Mouse (Mus musculus) MEL (cell line): ENCODE results near the gene Slc9c1. TPM values are rescaled to one million over a fixed set of nuclear protein-coding genes. Genes with fewer than 3 reads are reported as not detected.

ENCODE experiments used
- DNase-seq: peaks from one replicate; pipeline ENCODE4 v3.0.0; 2011; ENCODE audit warnings: low read depth, low spot score
- H3K27ac ChIP-seq: 2 replicates; pipeline ENCODE4 v1.5.1; 2012; ENCODE audit warnings: low read depth, mild to moderate bottlenecking, control low read depth, low read length, moderate library complexity; ENCODE audit not compliant: control insufficient read depth
- H3K27me3 ChIP-seq, 2 experiments: fragments of 150-350 bp in 1 of 2; sonication (generic) in 1 of 2; 2 replicates each; pipeline ENCODE4 v1.6.1; 2012; ENCODE audit warnings: low read length in 2 of 2, mild to moderate bottlenecking in 2 of 2, improper control_type of control experiment in 1 of 2, moderate library complexity in 1 of 2; ENCODE audit not compliant: insufficient read depth in 2 of 2, control insufficient read depth in 1 of 2
- H3K36me3 ChIP-seq, 2 experiments: 2 replicates each; pipeline ENCODE4 v1.6.1; 2012 to 2014; ENCODE audit warnings: low read length in 2 of 2, improper control_type of control experiment in 1 of 2, inconsistent platforms in 1 of 2, mild to moderate bottlenecking in 1 of 2; ENCODE audit not compliant: insufficient read depth in 2 of 2, control insufficient read depth in 1 of 2
- H3K4me1 ChIP-seq, 2 experiments: fragments of 150-350 bp in 1 of 2; sonication (generic) in 1 of 2; 2 replicates each; pipeline ENCODE4 v1.6.1; 2012; ENCODE audit warnings: low read length in 2 of 2, improper control_type of control experiment in 1 of 2, mild to moderate bottlenecking in 1 of 2; ENCODE audit not compliant: insufficient read depth in 2 of 2, control insufficient read depth in 1 of 2
- H3K4me3 ChIP-seq, 2 experiments: fragments of 150-350 bp in 1 of 2; sonication (generic) in 1 of 2; 2 replicates each; pipeline ENCODE4 v1.5.1; 2012; ENCODE audit warnings: low read depth in 2 of 2, low read length in 2 of 2, mild to moderate bottlenecking in 2 of 2, moderate library complexity in 2 of 2, control low read depth in 1 of 2, improper control_type of control experiment in 1 of 2; ENCODE audit not compliant: control insufficient read depth in 1 of 2, insufficient read depth in 1 of 2
- H3K79me2 ChIP-seq: 2 replicates; pipeline ENCODE4 v1.6.1; 2012; ENCODE audit warnings: mild to moderate bottlenecking, low read length, moderate library complexity; ENCODE audit not compliant: control insufficient read depth, poor library complexity, insufficient read depth
- H3K9ac ChIP-seq: 2 replicates; pipeline ENCODE4 v1.6.1; 2012; ENCODE audit warnings: low read depth, mild to moderate bottlenecking, control low read depth, low read length, moderate library complexity; ENCODE audit not compliant: control insufficient read depth, poor library complexity, severe bottlenecking
- H3K9me3 ChIP-seq: fragments of 150-350 bp; sonication (generic); replicated peaks from 2 replicates; pipeline ENCODE4 v1.6.1; 2012; ENCODE audit warnings: mild to moderate bottlenecking, low read length, improper control_type of control experiment, moderate library complexity; ENCODE audit not compliant: insufficient read depth
- CHD1 ChIP-seq: IDR thresholded peaks from 2 replicates; pipeline ENCODE4 v1.6.1; 2012; ENCODE audit warnings: low read depth, mild to moderate bottlenecking, inconsistent platforms, low read length, improper control_type of control experiment
- CTCF ChIP-seq, 3 experiments: IDR thresholded peaks in 2 of 3; conservative IDR thresholded peaks in 1 of 3; 2 replicates each; pipeline ENCODE4 v1.5.1; 2011 to 2012; ENCODE audit warnings: low read length in 3 of 3, low read depth in 2 of 3, mild to moderate bottlenecking in 2 of 3, improper control_type of control experiment in 1 of 3, inconsistent platforms in 1 of 3, mixed read lengths in 1 of 3, moderate library complexity in 1 of 3; ENCODE audit not compliant: control insufficient read depth in 1 of 3, insufficient read depth in 1 of 3, poor library complexity in 1 of 3, severe bottlenecking in 1 of 3
- E2F4 ChIP-seq: IDR thresholded peaks from 2 replicates; pipeline ENCODE4 v1.6.1; 2011; ENCODE audit warnings: low read depth, low read length, improper control_type of control experiment, borderline replicate concordance
- EP300 ChIP-seq, 2 experiments: IDR thresholded peaks; 2 replicates each; pipeline ENCODE4 v1.6.1; 2011; ENCODE audit warnings: improper control_type of control experiment in 2 of 2, low read length in 2 of 2, low read depth in 1 of 2, mild to moderate bottlenecking in 1 of 2
- GATA1 ChIP-seq: IDR thresholded peaks from 2 replicates; pipeline ENCODE4 v1.6.1; 2011; ENCODE audit warnings: low read depth, low read length, improper control_type of control experiment
- MAX ChIP-seq: IDR thresholded peaks from 2 replicates; pipeline ENCODE4 v1.6.1; 2011; ENCODE audit warnings: low read length, improper control_type of control experiment
- MAZ ChIP-seq: IDR thresholded peaks from 2 replicates; pipeline ENCODE4 v1.6.1; 2012; ENCODE audit warnings: low read depth, mild to moderate bottlenecking, inconsistent platforms, low read length, improper control_type of control experiment
- MXI1 ChIP-seq: IDR thresholded peaks from 2 replicates; pipeline ENCODE4 v1.6.1; 2011; ENCODE audit warnings: mild to moderate bottlenecking, low read depth, low read length, improper control_type of control experiment
- MYB ChIP-seq: IDR thresholded peaks from 2 replicates; pipeline ENCODE4 v1.6.1; 2011; ENCODE audit warnings: mild to moderate bottlenecking, low read depth, low read length, improper control_type of control experiment
- MYC ChIP-seq: IDR thresholded peaks from 2 replicates; pipeline ENCODE4 v1.6.1; 2011; ENCODE audit warnings: low read depth, mild to moderate bottlenecking, low read length, improper control_type of control experiment, moderate library complexity
- NELFE ChIP-seq: IDR thresholded peaks from 2 replicates; pipeline ENCODE4 v1.6.1; 2011; ENCODE audit warnings: low read depth, low read length, improper control_type of control experiment
- NRF1 ChIP-seq: IDR thresholded peaks from 2 replicates; pipeline ENCODE4 v1.6.1; 2014; ENCODE audit warnings: low read depth, mild to moderate bottlenecking, inconsistent platforms, low read length, improper control_type of control experiment, moderate library complexity; ENCODE audit not compliant: poor library complexity, insufficient read depth, severe bottlenecking
- POLR2A ChIP-seq, 2 experiments: IDR thresholded peaks; 2 replicates each; pipeline ENCODE4 v1.6.1; 2011 to 2012; ENCODE audit warnings: low read length in 2 of 2, mild to moderate bottlenecking in 2 of 2, control low read depth in 1 of 2, improper control_type of control experiment in 1 of 2, low read depth in 1 of 2, moderate library complexity in 1 of 2; ENCODE audit not compliant: control insufficient read depth in 1 of 2, insufficient read depth in 1 of 2, poor library complexity in 1 of 2
- RCOR1 ChIP-seq: IDR thresholded peaks from 2 replicates; pipeline ENCODE4 v1.6.1; 2012; ENCODE audit warnings: low read depth, mild to moderate bottlenecking, inconsistent platforms, low read length, improper control_type of control experiment
- TAL1 ChIP-seq: IDR thresholded peaks from 2 replicates; pipeline ENCODE4 v1.6.1; 2012; ENCODE audit warnings: mild to moderate bottlenecking, inconsistent platforms, low read length, moderate library complexity, mixed read lengths
- TBP ChIP-seq: IDR thresholded peaks from 2 replicates; pipeline ENCODE4 v1.8.0; 2011; ENCODE audit warnings: low read depth, low read length, improper control_type of control experiment
- TCF12 ChIP-seq: IDR thresholded peaks from 2 replicates; pipeline ENCODE4 v1.6.1; 2014; ENCODE audit warnings: low read depth, mild to moderate bottlenecking, inconsistent platforms, low read length, improper control_type of control experiment, moderate library complexity
- UBTF ChIP-seq: IDR thresholded peaks from 2 replicates; pipeline ENCODE4 v1.6.1; 2012; ENCODE audit warnings: low read depth, mild to moderate bottlenecking, inconsistent platforms, low read length, improper control_type of control experiment, moderate library complexity, borderline replicate concordance; ENCODE audit not compliant: insufficient read depth
- ZC3H11A ChIP-seq: IDR thresholded peaks from 2 replicates; pipeline ENCODE4 v1.6.1; 2012; ENCODE audit warnings: low read depth, mild to moderate bottlenecking, inconsistent platforms, low read length, improper control_type of control experiment
- ZKSCAN1 ChIP-seq: IDR thresholded peaks from 2 replicates; pipeline ENCODE4 v1.6.1; 2012; ENCODE audit warnings: low read depth, mild to moderate bottlenecking, inconsistent platforms, low read length, improper control_type of control experiment, moderate library complexity
- ZMIZ1 ChIP-seq: IDR thresholded peaks from 2 replicates; pipeline ENCODE4 v1.6.1; 2012; ENCODE audit warnings: low read depth, mild to moderate bottlenecking, inconsistent platforms, low read length, improper control_type of control experiment, moderate library complexity
- polyA plus RNA-seq, 2 experiments: library from polyadenylated mRNA; stranded (reverse) in 1 of 2; unstranded in 1 of 2; fragments of >175 nt in 1 of 2; fragments of >200 nt in 1 of 2; gene quantifications; 2 replicates each; pipeline versions ENCODE4 v1.2.1 to v1.2.4; 2012; ENCODE audit warnings: low replicate concordance in 2 of 2, low read depth in 1 of 2; ENCODE audit not compliant: insufficient read length in 2 of 2, insufficient read depth in 1 of 2, missing spikeins in 1 of 2
- total RNA-seq: library from RNA; depleted of rRNA; stranded (reverse); fragments of 300-350 nt; gene quantifications from 2 replicates; pipeline ENCODE4 v1.2.3, GENCODE M21; 2012

Gene Slc9c1
- total and polyA plus RNA-seq, 3 experiments = not detected

DNA sequence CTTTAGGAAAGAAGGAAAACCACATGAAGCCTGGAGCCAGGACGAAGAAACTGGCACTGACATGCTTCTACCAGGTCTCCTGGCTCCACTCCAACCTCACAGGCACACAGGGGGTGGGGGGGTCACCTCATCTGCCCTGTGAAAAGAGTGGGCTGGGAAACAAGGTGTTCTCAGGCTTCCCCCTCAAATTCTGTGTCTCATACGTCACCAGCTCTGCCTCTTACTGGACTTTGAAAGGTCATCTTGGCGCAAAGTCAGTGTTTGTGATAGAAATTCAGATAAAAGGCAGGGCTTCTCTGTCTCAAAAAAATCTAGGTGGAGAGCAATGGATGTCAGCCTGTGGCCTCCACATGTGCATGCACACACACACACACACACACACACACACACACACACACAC is 106.2 kb downstream of the Slc9c1 start:
- Histone ChIP-seq H3K9me3 (no peaks in the 10 kb centered on the region), H3K36me3 (peaks cover 0 to 2% of the 10 kb centered on the region in 2 experiments; a peak in 1 of 4 replicates), H3K27me3 (no peaks in the 10 kb centered on the region), H3K9ac (no peak overlapping the region), H3K4me1 (no peaks in the 10 kb centered on the region), H3K79me2 (no peaks in the 10 kb centered on the region), H3K4me3 (no peak overlapping the region), H3K27ac (no peak overlapping the region)
- TF ChIP-seq ZC3H11A (no peak), NRF1 (no peak), TCF12 (no peak), EP300 (IDR thresholded peaks at IDR 0.05; ENCODE audit: low read depth in 1 of 2, low read length in 2 of 2) (no peak), MXI1 (no peak), E2F4 (no peak), ZKSCAN1 (no peak), MAZ (no peak), POLR2A (IDR thresholded peaks at IDR 0.05; ENCODE audit: control insufficient read depth in 1 of 2, insufficient read depth in 1 of 2, low read depth in 1 of 2, low read length in 2 of 2, poor library complexity in 1 of 2) (no peak)
- DNase-seq = no peak

DNA sequence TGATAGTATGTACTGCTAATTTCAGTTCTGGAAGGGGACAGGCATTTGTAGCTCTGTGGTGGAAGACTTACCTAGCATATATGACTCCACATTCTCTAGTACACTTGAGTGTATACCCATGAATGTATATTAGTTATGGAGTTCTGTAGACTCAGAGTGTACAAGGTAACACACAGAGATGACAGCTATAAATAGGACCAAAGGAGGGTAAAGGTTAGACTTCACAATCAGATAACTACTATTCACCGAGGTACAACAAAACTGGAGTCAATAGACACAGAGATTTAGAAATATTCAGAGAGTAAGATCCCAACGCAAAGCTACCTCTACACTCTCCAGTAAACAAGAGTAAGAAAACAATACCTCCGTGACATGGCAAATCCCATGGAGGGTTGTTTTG is 108.8 kb downstream of the Slc9c1 start:
- no peak overlapping the region for H3K27ac ChIP-seq
- H3K4me1 ChIP-seq = no peaks in the 10 kb centered on the region
- peaks cover 0 to 2% of the 10 kb centered on the region in 2 experiments; a peak in 1 of 4 replicates for H3K36me3 ChIP-seq
- no peak for DNase-seq
- TF ChIP-seq CHD1 (no peak), E2F4 (no peak), CTCF (IDR thresholded peaks at IDR 0.05 in 2 of 3, conservative IDR thresholded peaks at IDR 0.05 in 1 of 3; ENCODE audit: control insufficient read depth in 1 of 3, insufficient read depth in 1 of 3, low read depth in 2 of 3, low read length in 3 of 3, poor library complexity in 1 of 3, severe bottlenecking in 1 of 3) (no peak), POLR2A (IDR thresholded peaks at IDR 0.05; ENCODE audit: control insufficient read depth in 1 of 2, insufficient read depth in 1 of 2, low read depth in 1 of 2, low read length in 2 of 2, poor library complexity in 1 of 2) (no peak), MYB (no peak), NRF1 (no peak), TAL1 (no peak), TBP (no peak), GATA1 (no peak), ZKSCAN1 (no peak), NELFE (no peak), MYC (no peak), ZMIZ1 (no peak), RCOR1 (no peak), MAX (no peak), UBTF (no peak), MAZ (no peak)
- H3K9ac ChIP-seq = no peak overlapping the region
- H3K79me2 ChIP-seq = no peaks in the 10 kb centered on the region
- no peak overlapping the region for H3K4me3 ChIP-seq
- H3K9me3 ChIP-seq = no peaks in the 10 kb centered on the region
- H3K27me3 ChIP-seq = no peaks in the 10 kb centered on the region
